Mouse (Mus musculus) olfactory bulb, adult 2 months (tissue): Measurements from ENCODE around the gene Cmah.

Experiments
- CTCF ChIP-seq: fragments of 200-500 bp; IDR thresholded peaks from 2 replicates; pipeline ENCODE4 v1.5.1; 2012; ENCODE audit warnings: low read depth, mild to moderate bottlenecking, low read length, moderate library complexity; ENCODE audit not compliant: insufficient read depth
- POLR2A ChIP-seq: fragments of 200-500 bp; IDR thresholded peaks from 2 replicates; pipeline ENCODE4 v1.6.1; 2012; ENCODE audit warnings: mild to moderate bottlenecking, low read depth, low read length, moderate library complexity; ENCODE audit not compliant: insufficient read depth

- TF ChIP-seq CTCF (no peak), POLR2A (no peak)
Observed at GRCm38 (mm10) chr13:24418814-24419213, 91.6 kb downstream of the Cmah start.
